Mouse (Mus musculus): Measurements from ENCODE around the gene Slc9a7. TPM values are rescaled to one million over a fixed set of nuclear protein-coding genes. Genes with fewer than 3 reads are reported as not detected.

Slc9a7 gene
- polyA plus RNA-seq (2011; ENCODE audit: insufficient read length, low read depth, missing spikeins): 0.20 and 0.91 TPM in 2 replicates

GRCm38 (mm10) chrX:20291282-20292039 lies at the start of gene Slc9a7:
Gene Slc9a7, minus strand, starts transcription at chrX:20291807.
- H3K4me1 ChIP-seq (ENCODE audit: control insufficient read depth, insufficient read depth, low read length): no peaks in the 10 kb centered on the region
- H3K4me3 ChIP-seq (ENCODE audit: insufficient read depth, low read length): peak within 1 kb of the TSS; percentile 33
- H3K27ac ChIP-seq (ENCODE audit: insufficient read depth, low read length): no peak within 1 kb of the TSS
- TF ChIP-seq POLR2A (IDR thresholded peaks at IDR 0.05; ENCODE audit: low read depth, low read length) (no peak), CTCF (IDR thresholded peaks at IDR 0.05; ENCODE audit: borderline replicate concordance, insufficient read depth, low read length) (no peak)

GRCm38 (mm10) chrX:20335722-20336121 lies 44.1 kb upstream of the Slc9a7 start:
- Histone ChIP-seq H3K4me1 (ENCODE audit: control insufficient read depth, insufficient read depth, low read length) (no peaks in the 10 kb centered on the region), H3K27ac (ENCODE audit: insufficient read depth, low read length) (no peak overlapping the region), H3K4me3 (ENCODE audit: insufficient read depth, low read length) (no peak overlapping the region)
- TF ChIP-seq CTCF (IDR thresholded peaks at IDR 0.05; ENCODE audit: borderline replicate concordance, insufficient read depth, low read length): no peak
- TF ChIP-seq POLR2A (IDR thresholded peaks at IDR 0.05; ENCODE audit: low read depth, low read length): no peak

GRCm38 (mm10) chrX:20332756-20333155 lies 41.1 kb upstream of the Slc9a7 start:
- no peaks in the 10 kb centered on the region for H3K4me1 ChIP-seq (ENCODE audit: control insufficient read depth, insufficient read depth, low read length)
- TF ChIP-seq POLR2A (IDR thresholded peaks at IDR 0.05; ENCODE audit: low read depth, low read length) (no peak), CTCF (IDR thresholded peaks at IDR 0.05; ENCODE audit: borderline replicate concordance, insufficient read depth, low read length) (no peak)
- H3K4me3 ChIP-seq (ENCODE audit: insufficient read depth, low read length): no peak overlapping the region
- H3K27ac ChIP-seq (ENCODE audit: insufficient read depth, low read length): no peak overlapping the region

GRCm38 (mm10) chrX:20307215-20307614 lies 15.6 kb upstream of the Slc9a7 start:
- Histone ChIP-seq H3K4me3 (ENCODE audit: insufficient read depth, low read length) (no peak overlapping the region), H3K27ac (ENCODE audit: insufficient read depth, low read length) (no peak overlapping the region), H3K4me1 (ENCODE audit: control insufficient read depth, insufficient read depth, low read length) (no peaks in the 10 kb centered on the region)
- TF ChIP-seq CTCF (IDR thresholded peaks at IDR 0.05; ENCODE audit: borderline replicate concordance, insufficient read depth, low read length) (no peak), POLR2A (IDR thresholded peaks at IDR 0.05; ENCODE audit: low read depth, low read length) (no peak)

- Histone ChIP-seq H3K4me1 (ENCODE audit: control insufficient read depth, insufficient read depth, low read length) (no peaks in the 10 kb centered on the region), H3K4me3 (ENCODE audit: insufficient read depth, low read length) (no peak overlapping the region), H3K27ac (ENCODE audit: insufficient read depth, low read length) (no peak overlapping the region)
- no peak for TF ChIP-seq POLR2A (IDR thresholded peaks at IDR 0.05; ENCODE audit: low read depth, low read length)
- no peak for TF ChIP-seq CTCF (IDR thresholded peaks at IDR 0.05; ENCODE audit: borderline replicate concordance, insufficient read depth, low read length)
These were observed 14.3 kb upstream of the Slc9a7 start for GRCm38 (mm10) chrX:20305941-20306340.

- TF ChIP-seq CTCF (IDR thresholded peaks at IDR 0.05; ENCODE audit: borderline replicate concordance, insufficient read depth, low read length) (no peak), POLR2A (IDR thresholded peaks at IDR 0.05; ENCODE audit: low read depth, low read length) (no peak)
- no peak overlapping the region for H3K27ac ChIP-seq (ENCODE audit: insufficient read depth, low read length)
- no peaks in the 10 kb centered on the region for H3K4me1 ChIP-seq (ENCODE audit: control insufficient read depth, insufficient read depth, low read length)
- H3K4me3 ChIP-seq (ENCODE audit: insufficient read depth, low read length): no peak overlapping the region
These were observed 11.7 kb upstream of the Slc9a7 start for GRCm38 (mm10) chrX:20303280-20303679.

- no peaks in the 10 kb centered on the region for H3K4me1 ChIP-seq (ENCODE audit: control insufficient read depth, insufficient read depth, low read length)
- peak overlapping the region; percentile 33 for H3K4me3 ChIP-seq (ENCODE audit: insufficient read depth, low read length)
- TF ChIP-seq CTCF (IDR thresholded peaks at IDR 0.05; ENCODE audit: borderline replicate concordance, insufficient read depth, low read length) (no peak), POLR2A (IDR thresholded peaks at IDR 0.05; ENCODE audit: low read depth, low read length) (no peak)
- H3K27ac ChIP-seq (ENCODE audit: insufficient read depth, low read length): no peak overlapping the region
These were observed 422 bp upstream of the Slc9a7 start for GRCm38 (mm10) chrX:20292040-20292417.

- H3K4me3 ChIP-seq (ENCODE audit: insufficient read depth, low read length): peak overlapping the region; percentile 33; the same call in 1 of the 2 replicates
- H3K4me1 ChIP-seq (ENCODE audit: control insufficient read depth, insufficient read depth, low read length): no peaks in the 10 kb centered on the region
- H3K27ac ChIP-seq (ENCODE audit: insufficient read depth, low read length): no peak overlapping the region
- TF ChIP-seq POLR2A (IDR thresholded peaks at IDR 0.05; ENCODE audit: low read depth, low read length) (no peak), CTCF (IDR thresholded peaks at IDR 0.05; ENCODE audit: borderline replicate concordance, insufficient read depth, low read length) (no peak)
These were observed 892 bp downstream of the Slc9a7 start for GRCm38 (mm10) chrX:20290715-20291114.

GRCm38 (mm10) chrX:20288674-20289073 lies 2.9 kb downstream of the Slc9a7 start:
- TF ChIP-seq POLR2A (IDR thresholded peaks at IDR 0.05; ENCODE audit: low read depth, low read length) (no peak), CTCF (IDR thresholded peaks at IDR 0.05; ENCODE audit: borderline replicate concordance, insufficient read depth, low read length) (no peak)
- H3K27ac ChIP-seq (ENCODE audit: insufficient read depth, low read length): no peak overlapping the region
- no peak overlapping the region for H3K4me3 ChIP-seq (ENCODE audit: insufficient read depth, low read length)
- no peaks in the 10 kb centered on the region for H3K4me1 ChIP-seq (ENCODE audit: control insufficient read depth, insufficient read depth, low read length)

- TF ChIP-seq POLR2A (IDR thresholded peaks at IDR 0.05; ENCODE audit: low read depth, low read length) (no peak), CTCF (IDR thresholded peaks at IDR 0.05; ENCODE audit: borderline replicate concordance, insufficient read depth, low read length) (no peak)
- no peak overlapping the region for H3K27ac ChIP-seq (ENCODE audit: insufficient read depth, low read length)
- no peak overlapping the region for H3K4me3 ChIP-seq (ENCODE audit: insufficient read depth, low read length)
- no peaks in the 10 kb centered on the region for H3K4me1 ChIP-seq (ENCODE audit: control insufficient read depth, insufficient read depth, low read length)
These were observed 5.4 kb downstream of the Slc9a7 start for GRCm38 (mm10) chrX:20286254-20286653.

Data from embryonic fibroblast, embryonic 13.5 days (primary cell).